Mouse (Mus musculus) gastrocnemius, adult 2 months (tissue): Measurements from ENCODE around the gene Magoh. TPM values are rescaled to one million over a fixed set of nuclear protein-coding genes. Genes with fewer than 3 reads are reported as not detected.

Source experiments
- DNase-seq: peaks from one replicate; pipeline ENCODE4 v3.0.0; 2022
- H3K27ac ChIP-seq: fragments of 200-600 bp; 2 replicates; pipeline ENCODE4 v1.8.1; 2022; ENCODE audit warnings: mild to moderate bottlenecking
- H3K4me3 ChIP-seq: fragments of 200-600 bp; 2 replicates; pipeline ENCODE4 v1.8.1; 2022; ENCODE audit warnings: mild to moderate bottlenecking, moderate library complexity
- CTCF ChIP-seq: fragments of 200-600 bp; IDR thresholded peaks from 2 replicates; pipeline ENCODE4 v1.8.1; 2022; ENCODE audit warnings: antibody characterized with exemption, mild to moderate bottlenecking, moderate library complexity
- intact Hi-C: fragments of 180-260 bp; cut with DNase I; formaldehyde crosslinking; loops from one replicate; pipeline ENCODE4 v1.15.1; 2025
- total RNA-seq, 2 experiments: library from RNA; stranded (reverse); gene quantifications; 2 replicates each; pipeline ENCODE4 v1.2.3; 2021

Gene Magoh
- total RNA-seq, 2 experiments from 2014 or later: 25.6 to 30.0 TPM

DNA sequence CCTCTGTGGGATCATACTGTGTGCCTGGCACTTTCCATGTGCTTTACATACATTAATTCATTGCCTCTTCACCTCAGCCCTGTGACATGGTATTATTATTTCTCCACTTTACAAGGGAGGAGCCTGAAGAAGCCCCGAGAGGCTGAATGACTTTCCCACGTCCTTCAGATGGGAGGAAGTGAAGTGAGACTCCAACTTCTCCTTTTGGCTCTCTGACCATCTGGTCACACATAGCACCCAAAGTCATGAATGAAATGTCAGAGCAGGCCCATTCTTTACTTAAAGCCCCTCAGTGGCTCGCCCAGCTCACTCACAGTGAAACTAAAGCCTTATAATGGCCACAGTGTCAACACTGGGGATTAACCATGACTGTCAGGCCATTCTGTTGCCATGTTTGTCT, 55.7 kb downstream of the Magoh start:
- DNase-seq: no peak
- no peak overlapping the region for H3K4me3 ChIP-seq
- intact Hi-C loops: loop anchor here (10.0 kb wide), 1 partner anchor 200 kb away; no protein-coding TSS in a partner anchor
- H3K27ac ChIP-seq: no peak overlapping the region
- no peak for TF ChIP-seq CTCF

Other genes with a start within 250 kb of the Magoh start
- gene Dmrtb1, start 195.5 kb upstream of the Magoh start, total RNA-seq: not detected
- gene Lrp8, start 77.5 kb upstream of the Magoh start, total RNA-seq: under 1 TPM; 0.31 to 0.33 TPM
- gene 0610037L13Rik, start 10.1 kb downstream of the Magoh start, total RNA-seq: 10 to 100 TPM; 41.9 to 50.1 TPM
- gene Cpt2, start 43.9 kb downstream of the Magoh start, total RNA-seq: 100 to 1,000 TPM in 1 of 2 experiments, 10 to 100 TPM in 1; 61.5 to 103 TPM
- gene Slc1a7, start 88.6 kb downstream of the Magoh start, total RNA-seq: under 1 TPM; 0.10 to 0.17 TPM
- gene Podn, start 216.7 kb downstream of the Magoh start, total RNA-seq: 1 to 10 TPM; 7.2 to 8.3 TPM